Mouse (Mus musculus) liver, postnatal 0 days (tissue): Measurements from ENCODE around the gene Zdhhc18. TPM values are rescaled to one million over a fixed set of nuclear protein-coding genes. Genes with fewer than 3 reads are reported as not detected.
"Not testable (repeated sequence)": the region's sequence is repeated elsewhere in the genome, so short reads cannot be mapped to it uniquely, and the experiment has no call there.

Source experiments
- ATAC-seq: fragments of 200-750 bp; cut with Nextera tagmentation; 2 replicates; pipeline ENCODE4 v1.8.0; 2017; ENCODE audit warnings: mild to moderate bottlenecking, moderate library complexity
- DNase-seq: peaks from one replicate; pipeline ENCODE4 v3.0.0-alpha.2; 2016
- H3K27ac ChIP-seq: fragments of 300-500 bp; sonication (generic); 2 replicates; pipeline ENCODE4 v1.5.1; 2014; ENCODE audit warnings: antibody characterized with exemption, moderate library complexity, mild to moderate bottlenecking, low read depth
- H3K27me3 ChIP-seq: fragments of 300-500 bp; sonication (generic); 2 replicates; pipeline ENCODE4 v1.6.1; 2014; ENCODE audit warnings: low read length, control low read depth, mixed read lengths; ENCODE audit not compliant: insufficient read depth
- H3K36me3 ChIP-seq: fragments of 300-500 bp; sonication (generic); replicated peaks from 2 replicates; pipeline ENCODE4 v1.6.1; 2014; ENCODE audit warnings: mild to moderate bottlenecking, control low read depth, low read length, moderate library complexity, mixed read lengths; ENCODE audit not compliant: insufficient read depth
- H3K4me1 ChIP-seq: fragments of 300-500 bp; sonication (generic); 2 replicates; pipeline ENCODE4 v1.6.1; 2014; ENCODE audit warnings: antibody characterized with exemption, mild to moderate bottlenecking, control low read depth; ENCODE audit not compliant: insufficient read depth
- H3K4me2 ChIP-seq: fragments of 300-500 bp; sonication (generic); 2 replicates; pipeline ENCODE4 v1.6.1; 2014; ENCODE audit warnings: low read depth, mild to moderate bottlenecking, low read length, moderate library complexity, mixed read lengths
- H3K4me3 ChIP-seq: fragments of 300-500 bp; sonication (generic); 2 replicates; pipeline ENCODE4 v1.5.1; 2014; ENCODE audit warnings: low read depth, low read length
- H3K9ac ChIP-seq: fragments of 300-500 bp; sonication (generic); replicated peaks from 2 replicates; pipeline ENCODE4 v1.6.1; 2014; ENCODE audit warnings: mild to moderate bottlenecking, moderate library complexity
- H3K9me3 ChIP-seq: fragments of 300-500 bp; sonication (generic); 2 replicates; pipeline ENCODE4 v1.6.1; 2016; ENCODE audit warnings: mild to moderate bottlenecking, control low read depth, low read length, mixed read lengths
- CTCF ChIP-seq: sonication (generic); IDR thresholded peaks from 2 replicates; pipeline ENCODE4 v1.5.1; 2016; ENCODE audit warnings: antibody characterized with exemption, low read depth
- EP300 ChIP-seq: IDR thresholded peaks from 2 replicates; pipeline ENCODE4 v1.6.1; 2016; ENCODE audit warnings: antibody characterized with exemption, low read depth, mild to moderate bottlenecking
- WGBS: fragments of 180-500 bp; shearing (Covaris S2); extraction: QIAGEN DNeasy Blood & Tissue Kit; methylation state at CpG from one replicate; pipeline ENCODE4 v1.1.7; 2014; ENCODE audit not compliant: insufficient replicate concordance; 5-methylcytosine and 5-hydroxymethylcytosine counted together
- polyA plus RNA-seq: library from polyadenylated mRNA; unstranded; fragments of >200 nt; fragmentation: Nextera tagmentation; extraction: Ambion mirVana; gene quantifications from 2 replicates; pipeline ENCODE4 v1.2.1, GENCODE M21; 2015

Zdhhc18 gene
- polyA plus RNA-seq, 1 experiment from 2014 or later = 2.6 TPM

- 15% methylated on average over 15 of the region's 15 CpGs for WGBS
- Histone ChIP-seq H3K27ac (peak overlapping the region; percentile 95), H3K9me3 (no peaks in the 10 kb centered on the region), H3K4me1 (peaks cover 27% of the 10 kb centered on the region), H3K4me3 (peak overlapping the region; percentile 26), H3K4me2 (peak overlapping the region; percentile 64), H3K36me3 (peaks cover 10% of the 10 kb centered on the region; the same call in 1 of the 2 replicates), H3K27me3 (no peaks in the 10 kb centered on the region), H3K9ac (peak overlapping the region; percentile 63)
- ATAC-seq = peak; percentile 64
- peak; percentile 65 for DNase-seq
- TF ChIP-seq EP300 (no peak), CTCF (no peak)
Observed at GRCm38 (mm10) chr4:133659497-133660192, 9.7 kb upstream of the Zdhhc18 start.

- H3K4me1 ChIP-seq = peaks cover 27% of the 10 kb centered on the region
- WGBS = 35% methylated on average over 2 of the region's 2 CpGs
Observed at GRCm38 (mm10) chr4:133658729-133659128, 8.8 kb upstream of the Zdhhc18 start.

GRCm38 (mm10) chr4:133657829-133658458 lies 8.0 kb upstream of the Zdhhc18 start:
- Histone ChIP-seq H3K4me1 (peaks cover 27% of the 10 kb centered on the region), H3K4me2 (no peak overlapping the region), H3K36me3 (peaks cover 10% of the 10 kb centered on the region; the same call in 1 of the 2 replicates), H3K4me3 (no peak overlapping the region), H3K27ac (0 out of 2 replicates have a peak overlapping the region, but pooled peaks have one; percentile 3), H3K9me3 (no peaks in the 10 kb centered on the region), H3K27me3 (no peaks in the 10 kb centered on the region), H3K9ac (no peak overlapping the region)
- ATAC-seq (no peak), DNase-seq (no peak)
- 76% methylated on average over 5 of the region's 5 CpGs for WGBS
- TF ChIP-seq CTCF (no peak), EP300 (no peak)

More at GRCm38 (mm10) chr4:133658729-133659128, 8.8 kb upstream of the Zdhhc18 start:
- DNase-seq (no peak), ATAC-seq (no peak)
- no peak for TF ChIP-seq CTCF
- TF ChIP-seq EP300 = no peak
- Histone ChIP-seq H3K4me3 (no peak overlapping the region), H3K9ac (no peak overlapping the region), H3K9me3 (no peaks in the 10 kb centered on the region), H3K36me3 (peaks cover 10% of the 10 kb centered on the region; the same call in 1 of the 2 replicates), H3K27me3 (no peaks in the 10 kb centered on the region), H3K4me2 (peak overlapping the region; percentile 64; the same call in 1 of the 2 replicates), H3K27ac (peak overlapping the region; percentile 95)

GRCm38 (mm10) chr4:133656997-133657396 lies 7.0 kb upstream of the Zdhhc18 start:
- H3K4me2 ChIP-seq = no peak overlapping the region
- H3K4me3 ChIP-seq = no peak overlapping the region
- TF ChIP-seq EP300 (no peak), CTCF (no peak)
- H3K36me3 ChIP-seq = peaks cover 3% of the 10 kb centered on the region; the same call in 1 of the 2 replicates
- ATAC-seq (no peak), DNase-seq (no peak)
- no peaks in the 10 kb centered on the region for H3K27me3 ChIP-seq
- H3K9me3 ChIP-seq = no peaks in the 10 kb centered on the region
- no peak overlapping the region for H3K9ac ChIP-seq
- peaks cover 23% of the 10 kb centered on the region for H3K4me1 ChIP-seq
- no peak overlapping the region for H3K27ac ChIP-seq
- 36% methylated on average over 4 of the region's 4 CpGs for WGBS

- Histone ChIP-seq H3K9me3 (no peaks in the 10 kb centered on the region), H3K4me2 (no peak overlapping the region), H3K27ac (no peak overlapping the region), H3K36me3 (no peaks in the 10 kb centered on the region), H3K4me1 (peaks cover 23% of the 10 kb centered on the region), H3K4me3 (no peak overlapping the region), H3K27me3 (no peaks in the 10 kb centered on the region), H3K9ac (no peak overlapping the region)
- DNase-seq (no peak), ATAC-seq (no peak)
- TF ChIP-seq CTCF = no peak
- TF ChIP-seq EP300 = no peak
- WGBS = 57% methylated on average over 4 of the region's 4 CpGs
Observed at GRCm38 (mm10) chr4:133656294-133656693, 6.3 kb upstream of the Zdhhc18 start.

- DNase-seq, H3K27me3 ChIP-seq, H3K4me1 ChIP-seq, H3K9ac ChIP-seq, H3K27ac ChIP-seq, ATAC-seq, H3K36me3 ChIP-seq, H3K4me3 ChIP-seq, H3K4me2 ChIP-seq, H3K9me3 ChIP-seq: not testable (repeated sequence)
- 90% methylated on average over 5 of the region's 5 CpGs for whole genome bisulfite sequencing
Observed at GRCm38 (mm10) chr4:133654070-133654469, 4.1 kb upstream of the Zdhhc18 start.
